Mouse (Mus musculus) frontal cortex, postnatal 25 days (tissue): ENCODE measurements around the gene Rilp.
"Not testable (repeated sequence)": the region's sequence is repeated elsewhere in the genome, so short reads cannot be mapped to it uniquely, and the experiment has no call there.

Source experiments
- DNase-seq, 2 experiments: peaks; one replicate each; pipeline ENCODE4 v3.0.0; 2022; ENCODE audit warnings: low spot score in 2 of 2

Rilp gene

GRCm38 (mm10) chr11:75533314-75534015, 23.6 kb downstream of the Rilp start:
- DNase-seq: no peak

- no peak for DNase-seq
Measured at GRCm38 (mm10) chr11:75534286-75535033, 24.6 kb downstream of the Rilp start.

- no peak for DNase-seq
Measured at GRCm38 (mm10) chr11:75535106-75535795, 25.4 kb downstream of the Rilp start.

GRCm38 (mm10) chr11:75536255-75537024, 26.5 kb downstream of the Rilp start:
- DNase-seq: no peak

DNA sequence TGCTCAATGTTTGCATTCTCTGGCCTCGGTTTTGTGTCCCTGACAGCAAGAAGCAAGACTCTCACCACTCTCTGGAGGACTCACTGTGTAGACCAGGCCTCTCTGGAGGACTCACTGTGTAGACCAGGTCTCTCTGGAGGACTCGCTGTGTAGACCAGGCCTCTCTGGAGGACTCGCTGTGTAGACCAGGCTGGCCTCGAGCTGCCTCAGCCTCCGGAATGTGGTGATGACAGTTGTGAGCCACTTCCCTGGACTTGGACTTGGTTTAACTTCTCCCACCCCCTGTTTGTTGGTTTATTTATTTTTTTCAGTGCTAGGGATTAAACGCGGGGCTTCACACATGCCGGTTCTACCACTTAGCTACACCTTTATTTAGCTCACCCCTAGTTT, 27.1 kb downstream of the Rilp start:
- DNase-seq: no peak

- no peak for DNase-seq
Measured at GRCm38 (mm10) chr11:75537491-75538183, 27.7 kb downstream of the Rilp start.

DNA sequence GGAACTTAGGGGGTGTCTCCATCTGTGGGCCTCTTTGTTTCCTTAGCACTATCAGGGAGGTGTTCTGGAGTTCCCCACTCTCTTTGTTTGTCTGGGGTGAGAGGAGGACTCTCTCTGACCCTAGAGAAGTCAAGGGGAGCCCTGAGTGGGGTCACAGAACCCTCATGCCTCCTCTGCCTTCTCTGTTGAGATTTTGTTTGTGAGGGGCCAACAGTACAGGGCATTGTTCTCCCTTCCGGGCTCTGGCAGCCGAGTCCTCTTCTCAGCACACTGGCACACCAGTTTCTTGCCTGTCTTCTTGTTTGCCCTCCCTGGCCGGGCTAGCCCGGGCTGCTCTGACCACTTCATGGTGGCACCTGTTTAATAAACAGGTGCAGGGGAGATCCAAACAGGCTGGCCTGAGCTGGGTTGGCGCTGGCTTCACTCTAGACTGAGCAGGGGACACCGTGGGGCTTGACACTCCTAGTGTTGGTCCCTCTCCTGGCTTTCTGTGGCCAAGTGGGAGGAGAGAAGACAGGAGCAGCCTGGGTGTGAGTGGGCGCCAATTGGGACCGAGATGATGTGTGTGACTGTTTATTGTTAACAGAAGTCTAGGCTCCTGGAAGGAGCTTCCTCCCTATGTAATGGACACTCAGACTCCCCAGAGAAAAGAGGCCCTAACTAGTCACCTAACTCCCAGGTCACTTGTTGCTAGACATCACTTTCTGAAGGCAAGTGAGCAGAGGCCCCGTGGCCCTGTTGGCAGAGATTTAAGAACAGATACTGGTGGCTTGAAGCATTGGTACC, 28.5 kb downstream of the Rilp start:
- DNase-seq: no peak

- DNase-seq: no peak
Measured at GRCm38 (mm10) chr11:75538970-75539299, 29.0 kb downstream of the Rilp start.

- no peak for DNase-seq
Measured at GRCm38 (mm10) chr11:75540209-75540608, 30.3 kb downstream of the Rilp start.

DNA sequence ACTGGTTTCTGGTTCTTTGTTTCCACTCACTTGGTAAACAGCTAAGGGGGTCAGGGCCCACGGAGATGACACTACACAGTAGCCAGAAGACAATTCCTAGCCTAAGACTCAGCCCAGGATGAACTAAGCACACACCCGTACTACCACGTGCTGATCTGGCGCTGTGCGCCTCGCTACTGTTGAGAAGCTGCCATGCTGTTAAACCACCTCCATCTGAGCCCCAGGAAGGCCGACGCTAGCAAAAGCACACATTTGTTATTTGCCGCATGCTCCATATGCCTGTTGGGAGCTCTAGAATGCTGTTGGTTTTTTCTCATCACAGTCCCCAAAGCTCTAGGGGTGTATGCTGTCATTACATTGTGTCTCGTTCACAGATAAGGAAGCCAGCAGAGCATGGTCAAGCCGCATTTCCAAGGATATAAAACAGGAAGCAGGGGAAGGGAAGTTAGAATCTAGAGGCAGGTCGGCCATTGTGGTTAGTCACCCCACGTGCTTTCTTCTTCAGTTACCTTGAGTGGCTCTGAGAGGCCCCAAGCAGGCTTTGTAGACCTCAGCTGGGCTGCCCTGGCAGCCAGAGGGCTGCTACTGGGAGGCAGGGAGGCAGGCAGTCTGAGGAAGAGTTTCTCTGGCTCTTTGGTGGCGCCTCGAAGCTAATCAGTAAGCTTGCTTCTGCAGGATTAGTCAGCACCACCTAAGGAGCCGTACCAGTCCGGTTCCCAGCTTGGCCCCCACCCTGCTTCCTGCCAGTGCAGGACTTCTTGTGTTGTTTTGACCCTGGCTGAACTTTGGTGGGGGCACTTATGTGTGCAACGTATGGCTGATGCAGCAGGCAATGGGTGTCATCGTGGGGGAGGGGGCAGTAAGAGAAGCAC, 31.1 kb downstream of the Rilp start:
- no peak for DNase-seq

DNA sequence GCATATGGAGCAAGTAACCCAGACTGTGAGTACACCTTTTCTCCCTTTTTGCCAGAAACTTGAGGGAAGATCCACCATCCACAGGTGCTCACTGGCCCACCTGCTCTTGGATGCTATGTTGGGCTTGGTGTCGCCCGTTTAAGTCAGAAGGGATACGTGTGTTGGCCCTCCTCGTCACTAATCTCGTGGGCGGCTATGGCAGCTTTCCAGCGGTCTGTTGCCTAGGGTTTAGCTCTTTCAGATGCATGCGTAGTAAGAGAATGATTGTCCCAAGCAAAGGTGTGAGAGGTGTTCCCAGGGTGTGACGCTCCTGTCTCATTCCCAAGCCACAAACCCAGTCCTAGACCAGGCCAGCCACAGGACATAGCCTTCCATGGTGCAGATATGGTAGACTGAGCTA, 34.8 kb downstream of the Rilp start:
- DNase-seq: no peak

DNA sequence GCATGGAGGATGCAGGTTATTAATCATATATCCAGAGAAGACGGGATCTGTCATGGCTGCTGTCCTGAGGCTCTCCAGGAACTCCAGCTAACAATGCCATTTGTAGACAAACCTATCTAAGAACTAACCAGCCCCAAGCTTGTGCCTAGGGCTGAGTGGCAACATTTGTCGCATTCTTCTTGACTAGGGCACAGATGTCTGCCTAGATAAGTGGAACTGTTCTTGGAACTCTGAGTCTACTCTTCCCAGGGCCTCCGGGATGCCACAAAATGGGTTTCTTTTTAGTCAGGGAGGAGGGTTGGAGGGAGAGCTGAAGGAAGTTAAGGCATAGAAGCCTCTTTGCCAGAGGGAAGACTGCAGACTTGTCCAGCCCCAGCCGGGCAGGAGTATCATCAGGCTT, 36.2 kb downstream of the Rilp start:
- no peak for DNase-seq

- DNase-seq: no peak
Measured at GRCm38 (mm10) chr11:75549658-75550111, 39.8 kb downstream of the Rilp start.

- DNase-seq: no peak
Measured at GRCm38 (mm10) chr11:75550200-75550946, 40.5 kb downstream of the Rilp start.

DNA sequence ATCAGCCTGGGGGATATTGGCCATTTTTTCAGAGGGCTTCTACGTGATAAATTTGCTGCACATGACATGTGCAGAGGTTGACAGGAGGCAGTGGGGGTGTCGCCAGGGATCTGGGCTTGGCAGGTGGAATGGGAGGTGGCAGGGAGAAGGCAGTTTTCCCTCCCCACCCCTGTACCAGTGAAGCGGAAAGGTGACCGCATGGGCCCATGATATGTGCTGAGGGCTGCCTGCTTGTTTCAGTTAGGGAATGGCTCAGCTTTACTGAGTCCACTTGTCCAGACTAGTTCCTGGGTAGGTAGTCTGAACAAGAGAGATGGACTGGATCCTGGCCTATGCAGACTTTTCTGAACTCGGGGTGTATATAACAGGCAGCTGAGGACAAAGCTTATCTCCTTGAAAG, 41.4 kb downstream of the Rilp start:
- DNase-seq: no peak

DNA sequence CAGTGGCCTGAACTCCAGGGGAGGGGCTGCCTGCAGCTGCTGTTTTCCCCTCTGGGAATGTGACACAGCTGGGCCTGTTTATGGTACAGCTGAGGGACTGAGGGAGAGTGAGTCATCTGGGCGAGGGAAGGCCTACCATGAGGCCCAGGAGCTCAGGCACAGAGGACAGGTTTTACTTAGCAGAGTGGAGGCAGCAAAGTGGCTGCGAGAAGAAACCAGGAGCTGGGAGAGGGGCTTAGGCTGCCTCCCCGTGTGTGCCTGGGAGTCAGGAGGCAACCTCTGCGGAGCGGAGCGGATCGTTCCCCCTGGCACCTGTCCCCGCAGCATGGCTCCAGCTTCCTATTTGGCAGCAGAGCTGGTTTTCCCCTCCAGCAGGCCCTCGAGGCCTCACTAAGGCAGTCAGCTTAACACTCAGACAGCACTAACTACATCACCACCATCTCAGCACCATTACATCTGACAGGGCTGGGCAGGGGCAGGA, 42.1 kb downstream of the Rilp start:
- DNase-seq: no peak

GRCm38 (mm10) chr11:75552906-75553482, 43.1 kb downstream of the Rilp start:
- no peak for DNase-seq

GRCm38 (mm10) chr11:75556006-75556405, 46.1 kb downstream of the Rilp start:
- DNase-seq: not testable (repeated sequence)
